In the genomic region with DNA sequence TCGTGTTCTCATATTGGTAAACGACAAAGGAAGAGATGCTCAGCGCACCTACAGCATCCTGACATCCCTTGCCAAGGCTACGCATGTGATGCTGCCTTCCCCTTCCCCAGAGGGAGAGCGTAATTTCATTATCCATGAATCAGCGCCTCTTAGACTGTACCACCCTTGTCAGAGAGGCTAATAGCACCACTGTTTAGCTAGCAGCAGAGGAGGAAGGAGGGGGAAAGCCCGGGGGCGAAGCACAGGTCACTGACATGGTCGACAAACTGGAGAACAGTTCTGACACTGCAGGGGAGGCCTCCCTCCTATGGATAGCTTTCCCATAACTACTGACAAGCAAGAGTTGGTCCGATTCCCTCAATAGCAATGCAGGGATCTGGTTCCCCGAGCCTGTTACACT, we compare ENCODE assay signal across 14 mouse cellular contexts. TPM values are rescaled to one million over a fixed set of nuclear protein-coding genes. Genes with fewer than 3 reads are reported as not detected.
DNase-seq lines count a peak whose midpoint lies in the region; ATAC-seq lines count a peak whose summit lies in the region.
"Had no signal": no experiment of that assay in that cellular context is flagged by ENCODE, and none has a peak within 500 bp of the region (broad histone marks: within the 10 kb centered on the region; RNA-seq: fewer than 3 reads in every experiment).

No protein-coding gene starts in this region.

- no peak overlapping the region for H3K27ac ChIP-seq in hindbrain, embryonic 11.5 days (ENCODE audit: low read depth, low read length)
- H3K27ac ChIP-seq: intestine, embryonic 15.5 days; limb, embryonic 15.5 days had no signal

- no peak overlapping the region for H3K4me3 ChIP-seq in hindbrain, embryonic 11.5 days (ENCODE audit: low read depth, low read length)
- H3K4me3 ChIP-seq: intestine, embryonic 15.5 days; limb, embryonic 15.5 days had no signal

- H3K9ac ChIP-seq in hindbrain, embryonic 11.5 days (ENCODE audit: low read depth, low read length) = no peak overlapping the region
- H3K9ac ChIP-seq: intestine, embryonic 15.5 days; limb, embryonic 15.5 days had no signal

- WGBS in hindbrain, embryonic 11.5 days = 49% methylated on average over 11 of the region's 11 CpGs

- peak; percentile 19 for DNase-seq in left cerebral cortex, postnatal 4 days
- DNase-seq in left cerebral cortex, adult 11 months (ENCODE audit: low spot score) = no peak
- peak; percentile 55 to 64 for DNase-seq in cerebellum, postnatal 25 days
- DNase-seq in hindbrain, embryonic 11.5 days (ENCODE audit: low spot score) = peak; percentile 13
- DNase-seq in retina, embryonic 14.5 days (ENCODE audit: low spot score) = peak; percentile 65
- DNase-seq in liver = no peak
- DNase-seq in urinary bladder, postnatal 4 days (ENCODE audit: low spot score in 2 of 2) = no peak
- DNase-seq: adrenal gland, postnatal 10 days; right cerebral cortex, postnatal 14 days; thymus, postnatal 25 days had no signal

- H3K4me2 ChIP-seq in hindbrain, embryonic 11.5 days (replicated peaks; ENCODE audit: low read depth, low read length) = no peak overlapping the region
- H3K4me2 ChIP-seq: intestine, embryonic 15.5 days; limb, embryonic 15.5 days had no signal

- H3K27me3 ChIP-seq in hindbrain, embryonic 11.5 days (ENCODE audit: control insufficient read depth, insufficient read depth, low read length) = peaks cover 4% of the 10 kb centered on the region

- no peaks in the 10 kb centered on the region for H3K36me3 ChIP-seq in hindbrain, embryonic 11.5 days (ENCODE audit: control insufficient read depth, insufficient read depth, low read length)
- H3K36me3 ChIP-seq: G1E; intestine, embryonic 15.5 days; limb, embryonic 15.5 days had no signal

- H3K4me1 ChIP-seq in hindbrain, embryonic 11.5 days (replicated peaks; ENCODE audit: control insufficient read depth, insufficient read depth, low read length) = no peaks in the 10 kb centered on the region; the same call in 1 of the 2 replicates

- intact Hi-C loops in left cerebral cortex, postnatal 4 days (cut with DNase I) = loop anchor here (5.0 kb wide), 1 partner anchor 502 kb away; no protein-coding TSS in a partner anchor

- no peaks in the 10 kb centered on the region for H3K9me3 ChIP-seq in hindbrain, embryonic 11.5 days (ENCODE audit: control insufficient read depth, low read length)
- H3K9me3 ChIP-seq: intestine, embryonic 15.5 days; limb, embryonic 15.5 days had no signal

- ATAC-seq in hindbrain, embryonic 11.5 days (ENCODE audit: low FRiP score) = no peak
- ATAC-seq: intestine, embryonic 15.5 days had no signal

RNA-seq across cellular contexts. Expression of gene Lrrtm3, which starts 6.3 kb away (rescaled TPM):
- 10 to 100 TPM; 39.5 to 45.9 TPM for total RNA-seq in left cerebral cortex, postnatal 4 days (2021)
- 5.7 and 9.1 TPM in 2 replicates for polyA plus RNA-seq in hindbrain, embryonic 11.5 days (2014; fragmentation: Nextera tagmentation; extraction: Ambion mirVana)
- total RNA-seq: G1E; megakaryocyte progenitor cell, adult 5-6 weeks had no signal
- polyA plus RNA-seq: G1E had no signal

Comparison
In these comparisons a context has a peak if more than half of its experiments do, and no peak if none do; other contexts are left out.
1. DNase-seq: peak in left cerebral cortex, postnatal 4 days (single experiment), cerebellum, postnatal 25 days (2 of 2), hindbrain, embryonic 11.5 days (single experiment) and retina, embryonic 14.5 days (single experiment); none in left cerebral cortex, adult 11 months (single experiment), liver (single experiment) and urinary bladder, postnatal 4 days (0 of 2).